Mouse (Mus musculus) bone marrow macrophage, adult 2 months (primary cell): ENCODE data around the gene Bbs10. TPM values are rescaled to one million over a fixed set of nuclear protein-coding genes. Genes with fewer than 3 reads are reported as not detected.

Source experiments
- H3K27ac ChIP-seq: 2 replicates; pipeline ENCODE4 v1.5.1; 2012; ENCODE audit warnings: low read depth, low read length; ENCODE audit not compliant: insufficient read depth
- H3K4me1 ChIP-seq: 2 replicates; pipeline ENCODE4 v1.6.1; 2012; ENCODE audit warnings: low read length; ENCODE audit not compliant: control insufficient read depth, insufficient read depth
- H3K4me3 ChIP-seq: 2 replicates; pipeline ENCODE4 v1.5.1; 2012; ENCODE audit warnings: mild to moderate bottlenecking, low read length, moderate library complexity; ENCODE audit not compliant: insufficient read depth
- CTCF ChIP-seq: IDR thresholded peaks from 2 replicates; pipeline ENCODE4 v1.5.1; 2012; ENCODE audit warnings: low read depth, mild to moderate bottlenecking, low read length, moderate library complexity
- POLR2A ChIP-seq: IDR thresholded peaks from 2 replicates; pipeline ENCODE4 v1.6.1; 2012; ENCODE audit warnings: mild to moderate bottlenecking, low read depth, low read length, borderline replicate concordance
- polyA plus RNA-seq: library from polyadenylated mRNA; stranded (reverse); fragments of >200 nt; gene quantifications from 2 replicates; pipeline ENCODE4 v1.2.4, GENCODE M21; 2012; ENCODE audit not compliant: missing spikeins, insufficient read depth, insufficient read length

Bbs10 gene
- polyA plus RNA-seq, 1 experiment = 3.8 TPM

DNA sequence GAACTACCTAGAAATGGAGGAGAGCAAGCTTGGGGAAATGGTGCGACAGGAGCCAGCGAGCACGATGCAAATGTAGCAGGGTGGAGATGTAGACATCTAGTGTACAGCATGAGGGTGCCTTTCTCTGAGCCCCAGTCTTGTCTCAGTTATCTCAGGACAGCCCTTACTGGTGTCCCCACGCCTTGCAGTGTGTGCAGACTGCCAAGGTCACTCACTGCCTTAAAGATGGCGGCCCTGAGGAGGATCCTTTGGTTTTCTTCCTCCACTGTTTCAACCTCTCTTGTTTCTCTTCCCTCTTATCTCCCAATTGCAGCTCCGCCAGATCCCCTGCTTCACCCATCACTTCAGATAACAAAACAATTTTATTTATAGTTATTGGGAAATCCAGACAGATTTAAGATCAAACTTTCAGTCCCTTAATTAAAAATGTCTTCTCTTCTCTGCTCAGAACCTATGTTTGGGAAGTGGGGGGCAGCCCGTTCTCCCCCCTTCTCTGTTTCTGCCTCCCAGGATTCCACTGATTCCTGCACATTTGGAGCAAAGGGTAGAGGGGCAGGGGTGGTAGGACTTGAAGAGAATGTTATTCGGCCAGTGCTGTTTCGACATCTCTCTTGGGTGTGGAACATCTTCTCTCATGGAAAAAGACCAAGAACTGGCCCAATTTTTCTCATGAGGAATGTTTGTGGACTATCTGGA, 20.5 kb downstream of the Bbs10 start:
- no peak for TF ChIP-seq POLR2A
- no peak for TF ChIP-seq CTCF
- Histone ChIP-seq H3K4me1 (no peaks in the 10 kb centered on the region), H3K27ac (no peak overlapping the region), H3K4me3 (no peak overlapping the region)

DNA sequence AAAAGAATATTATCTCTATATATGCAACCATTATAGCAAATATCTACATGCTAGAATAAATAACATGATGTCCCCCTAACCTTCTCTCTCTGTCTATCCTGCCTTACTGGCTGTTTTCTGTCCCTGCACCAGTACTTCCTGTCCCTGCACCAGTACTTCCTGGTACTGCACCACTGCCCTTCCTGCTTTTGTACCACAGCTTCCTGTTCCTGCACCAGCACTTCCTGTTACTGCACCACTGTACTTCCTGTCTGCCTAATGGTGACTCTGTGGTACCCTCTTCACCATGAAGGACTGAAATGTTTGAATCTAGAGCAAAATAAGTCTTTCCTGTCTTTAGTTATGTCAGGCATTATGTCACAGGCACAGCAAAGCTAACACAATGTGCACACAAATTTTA, 22.1 kb downstream of the Bbs10 start:
- H3K4me1 ChIP-seq = no peaks in the 10 kb centered on the region
- no peak for TF ChIP-seq CTCF
- TF ChIP-seq POLR2A = no peak
- no peak overlapping the region for H3K27ac ChIP-seq
- H3K4me3 ChIP-seq = no peak overlapping the region

DNA sequence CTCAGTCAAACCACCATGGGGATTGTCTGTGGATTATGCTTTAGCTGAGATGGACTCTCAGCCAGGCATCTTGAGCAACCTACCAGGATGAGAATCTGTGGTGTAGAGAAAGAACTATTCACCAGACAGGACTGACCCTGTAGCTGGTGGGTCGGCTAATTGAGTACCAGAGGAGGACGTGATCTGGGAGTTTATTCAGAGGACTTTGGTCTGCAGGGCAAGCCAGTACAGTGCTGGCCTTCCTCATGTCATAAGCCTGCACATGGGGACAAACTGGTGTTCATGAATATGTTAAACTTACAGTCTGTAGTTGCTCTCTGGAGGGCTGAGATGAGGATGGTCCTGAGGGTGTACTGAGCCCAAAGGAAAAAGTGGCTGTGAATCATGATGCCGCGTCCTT, 29.5 kb downstream of the Bbs10 start:
- no peak for TF ChIP-seq POLR2A
- no peak for TF ChIP-seq CTCF
- H3K4me1 ChIP-seq = no peaks in the 10 kb centered on the region
- no peak overlapping the region for H3K4me3 ChIP-seq
- H3K27ac ChIP-seq = no peak overlapping the region

DNA sequence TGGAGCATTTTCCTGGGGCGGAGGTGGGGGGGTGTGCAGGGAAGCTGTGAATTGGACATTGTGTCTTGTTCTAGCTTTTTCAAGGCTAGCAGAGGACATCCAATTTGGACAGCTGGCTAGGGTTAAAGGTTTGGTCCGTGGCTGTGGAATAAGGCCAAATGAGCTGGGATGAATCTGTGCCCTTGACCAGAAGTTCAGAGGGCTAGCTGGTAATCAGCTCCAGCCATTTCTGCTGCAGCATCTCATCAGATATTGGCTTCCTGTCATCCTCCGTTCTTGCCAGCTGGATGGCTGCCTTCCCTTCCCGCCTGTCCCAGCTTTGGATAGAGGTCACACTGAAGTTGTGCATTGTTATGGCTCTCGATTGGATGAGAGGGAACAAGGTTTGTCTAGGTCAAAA, 30.8 kb downstream of the Bbs10 start:
- Histone ChIP-seq H3K4me1 (no peaks in the 10 kb centered on the region), H3K27ac (no peak overlapping the region), H3K4me3 (no peak overlapping the region)
- TF ChIP-seq POLR2A = no peak
- TF ChIP-seq CTCF = no peak

- peaks cover 2% of the 10 kb centered on the region; the same call in 1 of the 2 replicates for H3K4me1 ChIP-seq
- TF ChIP-seq POLR2A (no peak), CTCF (no peak)
- no peak overlapping the region for H3K4me3 ChIP-seq
- no peak overlapping the region for H3K27ac ChIP-seq
These were observed 36.4 kb downstream of the Bbs10 start for GRCm38 (mm10) chr10:111334902-111335301.

DNA sequence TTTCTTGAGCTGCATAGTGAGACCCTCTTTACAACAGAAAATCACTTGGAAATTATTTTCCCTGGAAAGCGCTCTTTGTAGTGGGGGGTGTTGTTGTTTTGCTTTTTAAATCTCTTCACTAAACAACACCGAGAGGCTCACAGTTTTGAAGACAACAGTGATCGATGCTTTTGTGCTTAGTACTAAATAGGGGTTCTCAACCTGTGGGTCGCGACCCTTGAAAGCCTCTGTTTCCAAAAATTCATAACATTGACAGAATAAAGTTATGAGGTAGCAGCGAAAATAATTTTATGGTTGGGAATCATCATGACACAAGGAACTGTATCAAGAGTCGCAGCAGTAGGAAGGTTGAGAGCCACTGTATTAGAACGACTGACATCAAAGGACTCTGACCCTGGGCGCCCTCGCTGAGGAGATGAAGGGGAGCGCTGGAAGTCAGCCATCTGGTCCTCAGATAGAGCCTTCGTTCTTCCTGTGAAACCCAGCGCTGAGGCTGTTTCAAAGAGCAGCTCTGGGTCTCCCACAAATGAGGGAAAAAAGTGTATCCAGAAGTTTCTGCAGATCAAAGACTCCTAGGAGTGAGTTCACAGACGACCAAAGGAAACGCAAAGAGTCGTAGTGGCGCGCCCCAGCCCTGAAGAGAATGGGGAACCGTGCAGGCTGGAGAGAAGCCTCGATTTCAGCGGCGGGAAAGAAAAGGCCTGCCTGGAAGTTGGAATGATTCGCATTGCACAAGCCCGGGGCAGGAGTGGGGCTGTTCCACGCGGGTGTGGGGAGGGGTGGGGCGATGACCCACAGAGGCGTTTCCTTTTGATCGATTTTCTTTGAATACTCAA, 37.3 kb downstream of the Bbs10 start:
- Histone ChIP-seq H3K4me3 (no peak overlapping the region), H3K27ac (no peak overlapping the region), H3K4me1 (peaks cover 2% of the 10 kb centered on the region; the same call in 1 of the 2 replicates)
- TF ChIP-seq CTCF (no peak), POLR2A (no peak)

GRCm38 (mm10) chr10:111336353-111336713, 37.9 kb downstream of the Bbs10 start:
- TF ChIP-seq CTCF (no peak), POLR2A (no peak)
- Histone ChIP-seq H3K4me3 (no peak overlapping the region), H3K27ac (no peak overlapping the region), H3K4me1 (peaks cover 2% of the 10 kb centered on the region; the same call in 1 of the 2 replicates)

DNA sequence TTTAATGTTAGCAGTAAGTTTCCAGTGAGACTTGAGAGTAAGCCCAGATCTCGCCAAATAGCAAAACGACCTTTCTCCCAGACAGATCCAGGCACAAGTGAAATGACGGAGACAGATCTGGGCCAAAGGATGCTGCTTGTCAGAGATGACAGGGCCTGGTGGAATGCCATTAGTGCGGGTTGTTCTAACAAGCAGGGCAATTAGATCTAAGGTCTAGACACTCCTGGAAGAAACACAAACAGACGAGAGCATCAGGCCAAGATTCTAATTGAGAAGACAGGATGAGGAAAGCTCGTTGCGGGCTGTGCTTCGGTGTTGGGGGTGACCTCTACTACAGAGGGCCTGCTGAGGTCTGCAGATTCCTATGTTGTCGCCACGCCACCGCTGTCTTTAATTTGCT, 40.8 kb downstream of the Bbs10 start:
- TF ChIP-seq CTCF (no peak), POLR2A (no peak)
- no peak overlapping the region for H3K4me3 ChIP-seq
- no peak overlapping the region for H3K27ac ChIP-seq
- peaks cover 2% of the 10 kb centered on the region; the same call in 1 of the 2 replicates for H3K4me1 ChIP-seq

DNA sequence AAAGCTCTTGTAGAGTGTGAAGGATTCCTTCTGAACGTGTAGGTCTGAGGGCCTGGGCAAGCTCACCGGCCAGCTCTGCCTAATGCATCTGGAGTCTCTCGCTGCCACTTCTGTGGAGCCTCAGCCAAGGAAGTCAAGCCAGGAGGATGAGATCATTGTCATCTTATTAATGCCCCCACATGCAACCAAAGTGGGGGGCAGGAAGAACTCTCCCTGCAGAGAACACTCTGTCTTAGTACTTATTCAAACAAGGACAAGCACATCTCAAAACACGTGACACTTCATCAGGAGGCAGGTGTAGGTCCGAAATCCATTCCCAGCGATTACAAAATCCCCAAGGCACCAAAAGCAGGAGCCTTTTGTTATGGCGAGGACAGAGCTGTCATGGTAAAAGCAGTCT, 43.3 kb downstream of the Bbs10 start:
- no peak for TF ChIP-seq POLR2A
- TF ChIP-seq CTCF = no peak
- no peak overlapping the region for H3K27ac ChIP-seq
- no peaks in the 10 kb centered on the region for H3K4me1 ChIP-seq

GRCm38 (mm10) chr10:111343555-111343954, 45.1 kb downstream of the Bbs10 start:
- TF ChIP-seq CTCF (no peak), POLR2A (no peak)
- H3K4me3 ChIP-seq = no peak overlapping the region
- H3K27ac ChIP-seq = no peak overlapping the region
- H3K4me1 ChIP-seq = no peaks in the 10 kb centered on the region

More for the DNA sequence above, 43.3 kb downstream of the Bbs10 start:
- no peak overlapping the region for H3K4me3 ChIP-seq
